Mouse (Mus musculus) testis, adult 2 months (tissue): ENCODE results near the gene Hopx. TPM values are rescaled to one million over a fixed set of nuclear protein-coding genes. Genes with fewer than 3 reads are reported as not detected.
A peak's percentile ranks its signal among the peaks of the same experiment; 100 is the strongest.
"Not testable (repeated sequence)": the region's sequence is repeated elsewhere in the genome, so short reads cannot be mapped to it uniquely, and the experiment has no call there.

ENCODE experiments used
- H3K27ac ChIP-seq: fragments of 200-500 bp; 2 replicates; pipeline ENCODE4 v1.5.1; 2012; ENCODE audit warnings: low read depth, low read length; ENCODE audit not compliant: control insufficient read depth, insufficient read depth
- H3K27me3 ChIP-seq: fragments of 200-500 bp; 2 replicates; pipeline ENCODE4 v1.6.1; 2012; ENCODE audit warnings: mild to moderate bottlenecking, low read length, moderate library complexity; ENCODE audit not compliant: control insufficient read depth, insufficient read depth
- H3K36me3 ChIP-seq: fragments of 200-500 bp; 2 replicates; pipeline ENCODE4 v1.6.1; 2012; ENCODE audit warnings: mild to moderate bottlenecking, low read length; ENCODE audit not compliant: control insufficient read depth, insufficient read depth
- H3K4me1 ChIP-seq: fragments of 200-500 bp; 2 replicates; pipeline ENCODE4 v1.6.1; 2012; ENCODE audit warnings: low read length; ENCODE audit not compliant: control insufficient read depth, insufficient read depth
- H3K4me3 ChIP-seq: fragments of 200-500 bp; 2 replicates; pipeline ENCODE4 v1.5.1; 2012; ENCODE audit warnings: low read depth, mild to moderate bottlenecking, low read length, moderate library complexity, mixed read lengths; ENCODE audit not compliant: control insufficient read depth
- CTCF ChIP-seq: fragments of 200-500 bp; IDR thresholded peaks from 2 replicates; pipeline ENCODE4 v1.5.1; 2012; ENCODE audit warnings: low read depth, mild to moderate bottlenecking, inconsistent platforms, low read length, moderate library complexity; ENCODE audit not compliant: control insufficient read depth, insufficient read depth, insufficient replicate concordance
- POLR2A ChIP-seq: fragments of 200-500 bp; IDR thresholded peaks from 2 replicates; pipeline ENCODE4 v1.6.1; 2012; ENCODE audit warnings: low read depth, mild to moderate bottlenecking, inconsistent platforms, low read length, moderate library complexity; ENCODE audit not compliant: control insufficient read depth
- polyA plus RNA-seq: library from polyadenylated mRNA; depleted of rRNA; stranded (reverse); fragments of >200 nt; gene quantifications from 2 replicates; pipeline ENCODE4 v1.2.3, GENCODE M21; 2012

The Hopx gene
- polyA plus RNA-seq, 1 experiment = 16.0 TPM

DNA sequence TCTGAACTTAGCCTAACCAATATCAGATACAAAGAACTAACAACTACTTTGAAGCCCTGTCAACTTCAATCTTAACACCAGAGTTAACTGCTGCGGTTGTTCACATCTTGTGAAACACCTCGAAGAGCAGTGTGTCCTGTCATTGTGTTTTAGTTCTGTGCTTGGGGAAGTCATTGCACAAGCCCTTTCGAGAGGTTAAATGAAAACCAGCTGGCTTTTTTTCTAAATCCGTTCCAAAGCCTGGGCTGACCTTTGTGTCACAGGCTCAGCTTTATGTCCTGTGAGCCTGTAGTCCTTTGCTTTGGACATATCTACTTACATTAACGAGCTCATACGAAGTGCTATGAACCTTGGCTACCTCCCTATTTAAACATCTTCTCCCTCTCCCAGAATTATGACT lies 17.2 kb downstream of the Hopx start:
- Histone ChIP-seq H3K4me3 (no peak overlapping the region), H3K4me1 (peaks cover 9% of the 10 kb centered on the region), H3K27ac (no peak overlapping the region), H3K36me3 (no peaks in the 10 kb centered on the region), H3K27me3 (no peaks in the 10 kb centered on the region)
- TF ChIP-seq POLR2A = no peak
- TF ChIP-seq CTCF = no peak

DNA sequence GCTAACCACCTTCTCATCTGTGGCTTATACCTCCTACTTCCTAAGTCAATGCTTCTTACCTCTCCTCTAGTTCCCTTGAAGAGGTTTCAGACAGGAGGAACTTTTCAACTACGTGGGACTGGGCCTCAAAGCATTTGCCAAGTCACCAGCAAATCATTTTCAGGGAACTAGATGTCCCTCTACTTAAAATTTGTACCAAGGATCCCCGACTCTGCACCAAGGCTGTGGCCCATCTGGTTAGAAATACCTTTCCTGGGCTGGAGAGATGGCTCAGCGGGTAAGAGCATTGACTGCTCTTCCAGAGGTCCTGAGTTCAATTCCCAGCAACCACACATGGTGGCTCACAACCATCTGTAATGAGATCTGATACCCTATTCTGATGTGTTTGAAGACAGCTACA lies 18.7 kb downstream of the Hopx start:
- H3K27ac ChIP-seq, H3K36me3 ChIP-seq, H3K4me1 ChIP-seq, H3K4me3 ChIP-seq, H3K27me3 ChIP-seq: not testable (repeated sequence)

DNA sequence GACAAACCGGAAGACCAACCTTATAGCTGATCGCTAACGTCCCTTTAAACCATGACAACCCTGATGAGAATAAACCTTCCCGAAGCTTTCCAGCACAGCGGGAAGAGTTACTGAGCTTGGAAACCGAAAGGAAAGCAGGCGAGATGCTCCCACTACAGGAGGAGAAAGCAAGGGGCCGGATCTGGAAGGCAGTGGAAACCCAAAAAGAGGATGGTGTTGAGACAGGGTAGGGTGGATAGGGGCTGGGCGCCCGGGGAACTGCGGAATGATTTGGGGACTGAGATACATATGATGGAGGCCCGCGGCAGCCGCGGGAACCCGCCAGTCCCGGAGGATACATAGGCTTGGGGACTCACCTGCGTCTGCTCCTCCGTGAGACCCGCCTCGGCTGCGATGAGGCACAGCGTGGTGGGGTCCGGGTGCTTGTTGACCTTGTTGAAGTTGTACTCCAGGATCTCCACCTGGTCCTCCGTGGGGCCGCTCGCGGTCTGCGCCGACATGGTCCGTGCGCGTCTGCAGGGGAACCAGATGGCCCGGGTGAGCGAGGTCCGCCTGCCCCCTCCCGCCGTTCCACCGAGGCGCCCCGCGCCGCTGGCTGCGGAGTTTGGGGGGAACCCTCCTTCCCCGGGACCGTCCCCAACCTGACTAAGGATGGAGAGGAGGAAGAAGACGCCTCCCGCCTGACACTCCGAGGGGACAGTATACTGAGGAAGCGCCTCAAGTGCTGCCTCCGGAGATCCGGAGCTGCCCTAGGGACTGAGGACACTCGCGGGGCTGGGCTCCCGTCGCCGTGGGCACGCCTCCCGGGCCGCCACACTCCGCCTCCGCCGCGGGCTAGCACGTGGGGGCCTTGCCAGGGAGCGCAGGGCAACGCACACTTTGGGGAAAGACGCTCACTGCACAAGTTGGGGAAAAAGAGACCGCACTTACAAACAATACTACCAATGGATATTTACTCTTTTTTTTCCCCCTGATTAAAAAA lies 20.1 kb downstream of the Hopx start:
- H3K27ac ChIP-seq = peak overlapping the region; percentile 61
- no peaks in the 10 kb centered on the region for H3K36me3 ChIP-seq
- H3K4me3 ChIP-seq = peak overlapping the region; percentile 78
- TF ChIP-seq CTCF (no peak), POLR2A (peak; percentile 59)
- peaks cover 6% of the 10 kb centered on the region for H3K4me1 ChIP-seq
- H3K27me3 ChIP-seq = no peaks in the 10 kb centered on the region

DNA sequence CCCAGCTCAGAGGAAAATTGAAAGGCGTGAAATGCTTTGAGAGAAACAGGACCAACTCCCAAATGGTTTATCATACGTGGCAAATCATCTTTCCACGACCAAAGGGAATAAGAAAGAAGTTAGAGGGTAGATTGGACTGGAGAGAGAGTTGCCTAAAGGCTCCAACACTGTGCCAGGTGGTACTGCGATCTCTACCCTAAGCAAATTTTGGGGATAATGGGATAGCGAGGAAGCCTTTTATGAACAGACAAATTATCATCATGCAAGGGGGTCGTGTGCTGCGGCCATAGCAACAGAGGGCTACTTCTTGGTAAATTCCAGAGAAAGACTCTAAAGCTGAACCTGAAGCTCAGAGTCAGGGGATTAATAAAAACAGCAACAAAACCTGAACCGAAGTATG lies 21.0 kb downstream of the Hopx start:
- H3K27me3 ChIP-seq = no peaks in the 10 kb centered on the region
- H3K4me1 ChIP-seq = peaks cover 6% of the 10 kb centered on the region
- TF ChIP-seq POLR2A (no peak), CTCF (no peak)
- no peaks in the 10 kb centered on the region for H3K36me3 ChIP-seq
- H3K4me3 ChIP-seq = peak overlapping the region; percentile 28; the same call in 1 of the 2 replicates
- no peak overlapping the region for H3K27ac ChIP-seq

DNA sequence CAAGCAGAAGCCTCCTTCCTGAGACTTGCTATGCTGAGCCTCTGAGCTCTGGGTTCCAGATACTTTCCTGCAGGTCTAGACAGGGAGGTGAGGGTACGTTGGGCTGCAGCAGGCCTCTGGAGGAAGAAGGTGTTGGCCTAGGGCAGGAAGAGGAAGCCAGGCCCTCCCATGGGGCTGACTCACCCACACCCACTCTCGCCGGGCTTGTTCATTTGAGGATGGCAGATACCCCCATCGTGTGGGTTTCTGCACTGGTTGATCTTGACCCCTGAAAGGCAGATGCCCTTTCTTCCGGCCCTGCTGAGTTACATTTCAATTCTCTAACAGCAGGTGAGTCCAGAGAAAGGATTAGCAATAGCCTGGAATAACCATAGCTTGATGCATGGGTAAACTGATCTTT lies 22.4 kb downstream of the Hopx start:
- H3K36me3 ChIP-seq = no peaks in the 10 kb centered on the region
- peaks cover 9% of the 10 kb centered on the region for H3K4me1 ChIP-seq
- H3K27ac ChIP-seq = no peak overlapping the region
- H3K27me3 ChIP-seq = no peaks in the 10 kb centered on the region
- H3K4me3 ChIP-seq = no peak overlapping the region
- TF ChIP-seq POLR2A = no peak
- TF ChIP-seq CTCF = no peak

DNA sequence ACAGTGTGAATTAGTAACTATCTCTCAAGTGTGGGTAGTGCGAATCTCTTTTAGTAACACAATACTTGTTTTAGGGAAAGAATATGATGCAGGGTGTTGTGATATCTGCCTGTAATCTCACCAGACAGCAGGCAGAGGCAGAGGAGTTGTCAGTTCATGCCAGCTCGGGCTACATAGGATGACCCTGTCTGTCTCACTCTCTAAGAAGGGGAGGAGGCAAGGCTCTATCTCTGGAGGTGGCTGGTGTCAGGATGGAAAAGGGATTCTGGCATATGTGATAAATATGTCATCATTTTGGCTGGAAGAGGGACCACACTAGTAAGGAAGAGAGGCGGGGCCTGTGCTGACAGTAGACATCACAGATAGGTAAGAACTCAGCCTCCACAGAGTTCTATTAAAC lies 23.0 kb downstream of the Hopx start:
- H3K4me1 ChIP-seq = peaks cover 10% of the 10 kb centered on the region
- H3K27me3 ChIP-seq = no peaks in the 10 kb centered on the region
- no peak overlapping the region for H3K4me3 ChIP-seq
- H3K27ac ChIP-seq = no peak overlapping the region; the same call in 1 of the 2 replicates
- H3K36me3 ChIP-seq = no peaks in the 10 kb centered on the region
- no peak for TF ChIP-seq POLR2A
- TF ChIP-seq CTCF = no peak

DNA sequence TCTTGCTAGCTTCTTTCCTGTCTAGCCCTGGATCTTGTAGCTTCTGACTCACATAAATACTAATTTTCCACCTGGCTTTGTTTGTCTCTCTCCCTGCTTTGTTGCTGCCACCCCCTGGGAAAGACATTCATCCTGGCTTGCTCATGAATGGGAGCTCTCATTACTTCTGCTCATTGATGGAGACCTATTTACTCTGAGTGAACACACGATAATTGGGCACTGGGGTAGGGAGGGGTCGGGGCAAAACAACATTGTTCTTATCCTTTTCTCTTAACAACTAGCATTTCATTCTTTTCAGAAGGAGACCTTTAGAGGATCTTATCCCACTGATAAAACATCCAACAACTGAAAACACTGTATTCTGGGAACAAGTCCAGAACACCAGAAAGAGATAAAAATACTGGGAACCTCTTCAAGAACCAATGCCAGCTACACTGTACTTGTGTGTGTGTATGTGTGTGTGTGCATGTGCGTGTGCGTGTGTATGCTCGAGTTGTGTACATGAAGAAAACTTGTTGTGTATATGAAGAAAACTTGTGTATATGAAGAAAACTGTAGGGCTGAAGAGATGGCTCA lies 24.3 kb downstream of the Hopx start:
- TF ChIP-seq CTCF (no peak), POLR2A (no peak)
- no peaks in the 10 kb centered on the region for H3K27me3 ChIP-seq
- no peak overlapping the region for H3K27ac ChIP-seq

DNA sequence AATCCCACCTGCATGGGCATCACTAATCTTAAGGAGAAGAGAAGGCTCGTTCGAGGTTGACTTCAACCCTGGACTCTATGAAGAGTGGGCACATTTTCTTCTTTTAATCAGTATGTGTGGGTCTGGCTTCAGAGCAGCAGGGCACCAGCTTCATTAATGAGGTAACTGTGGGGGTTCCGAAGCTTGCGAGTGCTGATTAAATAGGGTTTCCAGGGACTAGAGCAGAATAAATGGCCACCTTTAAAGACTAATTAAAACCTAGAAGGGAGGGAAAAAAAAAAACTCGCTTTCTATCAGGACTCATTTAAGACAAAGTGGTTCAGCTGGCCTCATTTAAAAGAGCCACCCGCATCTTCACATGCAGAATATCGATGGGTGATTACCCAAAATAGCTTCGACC lies 25.0 kb downstream of the Hopx start:
- no peak for TF ChIP-seq POLR2A
- no peak for TF ChIP-seq CTCF
- Histone ChIP-seq H3K27ac (no peak overlapping the region), H3K36me3 (no peaks in the 10 kb centered on the region), H3K27me3 (no peaks in the 10 kb centered on the region), H3K4me3 (no peak overlapping the region), H3K4me1 (peaks cover 8% of the 10 kb centered on the region)

More for the DNA sequence above, 24.3 kb downstream of the Hopx start:
- Histone ChIP-seq H3K36me3 (no peaks in the 10 kb centered on the region), H3K4me3 (no peak overlapping the region), H3K4me1 (peaks cover 10% of the 10 kb centered on the region)
